Mouse (Mus musculus): Measurements from ENCODE around the gene Pth2.

GRCm38 (mm10) chr7:45215673-45216441 lies 35.1 kb downstream of the Pth2 start, which contains the start of gene Tead2:
- TF ChIP-seq POLR2A (IDR thresholded peaks at IDR 0.05; ENCODE audit: extremely low read depth, insufficient read depth, low read length) (no peak), CTCF (IDR thresholded peaks at IDR 0.05; ENCODE audit: extremely low read depth, insufficient read depth, low read length) (no peak)
